Mouse (Mus musculus) stomach, embryonic 16.5 days (tissue): ENCODE results near the gene Ms4a13. TPM values are rescaled to one million over a fixed set of nuclear protein-coding genes. Genes with fewer than 3 reads are reported as not detected.

Source experiments
- polyA plus RNA-seq: library from polyadenylated mRNA; unstranded; fragments of >200 nt; fragmentation: Nextera tagmentation; extraction: Ambion mirVana; gene quantifications from 2 replicates; pipeline ENCODE4 v1.2.1, GENCODE M21; 2015

Ms4a13 gene
- polyA plus RNA-seq, 1 experiment from 2014 or later = not detected

Other genes starting within 250 kb of the Ms4a13 start
- gene Ccdc86, start 247.5 kb downstream of the Ms4a13 start, polyA plus RNA-seq = 23.8 and 27.5 TPM in 2 replicates
- 8.0 and 11.3 TPM in 2 replicates for gene Ms4a10, start 222.1 kb downstream of the Ms4a13 start, polyA plus RNA-seq
- not detected in 2 replicates for gene Ms4a15, start 203.5 kb downstream of the Ms4a13 start, polyA plus RNA-seq
- 3.7 and 4.2 TPM in 2 replicates for gene Ms4a18, start 178.7 kb downstream of the Ms4a13 start, polyA plus RNA-seq
- 6.0 and 7.8 TPM in 2 replicates for gene Ms4a8a, start 115.6 kb downstream of the Ms4a13 start, polyA plus RNA-seq
- gene 1700017D01Rik, start 65.9 kb downstream of the Ms4a13 start, polyA plus RNA-seq = not detected in 2 replicates
- not detected in 2 replicates for gene 1700025F22Rik, start 31.4 kb downstream of the Ms4a13 start, polyA plus RNA-seq
- 0.17 and 0.20 TPM in 2 replicates for gene Ms4a12, start 35.7 kb upstream of the Ms4a13 start, polyA plus RNA-seq
- 0.11 TPM in 1 of 2 replicates, not detected in the other for gene Ms4a1, start 69.5 kb upstream of the Ms4a13 start, polyA plus RNA-seq
- not detected in 2 replicates for gene Ms4a5, start 87.1 kb upstream of the Ms4a13 start, polyA plus RNA-seq
- gene Ms4a14, start 117.7 kb upstream of the Ms4a13 start, polyA plus RNA-seq = 0.08 TPM in 1 of 2 replicates, not detected in the other
- gene Ms4a7, start 139.4 kb upstream of the Ms4a13 start, polyA plus RNA-seq = 3.8 and 6.7 TPM in 2 replicates
- gene Ms4a4a, start 178.8 kb upstream of the Ms4a13 start, polyA plus RNA-seq = 10.5 and 10.7 TPM in 2 replicates
- gene Ms4a4c, start 208.0 kb upstream of the Ms4a13 start, polyA plus RNA-seq = 2.4 and 2.8 TPM in 2 replicates
- gene Ms4a4b, start 246.8 kb upstream of the Ms4a13 start, polyA plus RNA-seq = 0.56 and 1.1 TPM in 2 replicates